Mouse (Mus musculus): Measurements from ENCODE around the gene Clca2. TPM values are rescaled to one million over a fixed set of nuclear protein-coding genes. Genes with fewer than 3 reads are reported as not detected.

Gene Clca2
- not detected in 2 replicates for polyA plus RNA-seq (2012)

- TF ChIP-seq GATA1 (IDR thresholded peaks at IDR 0.05; ENCODE audit: low read length) = no peak
These were observed at the start of gene Clca2 for GRCm38 (mm10) chr3:145099291-145099690. Gene Clca2, minus strand, starts transcription at chr3:145099443.

- TF ChIP-seq GATA1 (IDR thresholded peaks at IDR 0.05; ENCODE audit: low read length) = no peak
These were observed 48.7 kb upstream of the Clca2 start for GRCm38 (mm10) chr3:145147952-145148351.

DNA sequence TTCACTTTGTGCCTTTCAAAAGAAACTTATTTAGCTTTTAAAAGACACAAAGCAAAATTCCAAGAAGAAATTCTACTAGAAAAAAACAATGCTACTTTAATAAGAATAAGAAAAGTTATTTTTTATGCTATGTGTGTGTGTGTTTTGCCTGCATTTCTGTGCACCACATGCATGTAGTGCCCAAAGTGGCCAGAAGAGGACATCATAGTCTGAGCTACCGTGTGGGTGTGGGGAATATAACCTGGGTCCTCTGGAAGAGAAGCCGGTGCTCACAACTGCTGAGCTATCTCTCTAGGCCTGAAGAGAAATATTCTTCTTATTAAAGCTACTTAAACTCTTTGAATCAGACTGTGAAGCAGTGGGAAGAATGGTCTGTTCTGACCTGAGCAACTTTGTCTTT lies 48.2 kb upstream of the Clca2 start:
- TF ChIP-seq GATA1 (IDR thresholded peaks at IDR 0.05; ENCODE audit: low read length) = no peak

- no peak for TF ChIP-seq GATA1 (IDR thresholded peaks at IDR 0.05; ENCODE audit: low read length)
These were observed 47.6 kb upstream of the Clca2 start for GRCm38 (mm10) chr3:145146871-145147270.

DNA sequence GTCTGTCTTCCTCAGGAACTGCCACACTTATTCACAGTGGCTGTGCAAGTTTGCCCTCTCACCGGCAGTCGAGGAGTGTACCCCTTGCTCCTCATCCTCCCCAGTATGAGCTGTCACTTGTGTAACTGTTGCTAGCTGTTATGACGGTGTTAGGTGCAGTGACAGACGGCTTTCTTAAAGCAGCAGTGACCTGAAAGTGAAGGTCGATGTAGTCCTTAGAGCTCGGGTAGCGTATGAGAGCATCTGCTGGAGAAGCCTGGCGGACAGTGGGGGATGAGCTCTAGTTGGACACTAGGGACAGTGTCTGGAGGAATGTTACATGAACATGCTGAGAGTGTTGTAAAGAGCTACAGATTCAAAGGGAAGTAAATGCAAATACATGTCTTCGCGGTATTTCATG lies 44.6 kb upstream of the Clca2 start:
- TF ChIP-seq GATA1 (IDR thresholded peaks at IDR 0.05; ENCODE audit: low read length) = no peak

DNA sequence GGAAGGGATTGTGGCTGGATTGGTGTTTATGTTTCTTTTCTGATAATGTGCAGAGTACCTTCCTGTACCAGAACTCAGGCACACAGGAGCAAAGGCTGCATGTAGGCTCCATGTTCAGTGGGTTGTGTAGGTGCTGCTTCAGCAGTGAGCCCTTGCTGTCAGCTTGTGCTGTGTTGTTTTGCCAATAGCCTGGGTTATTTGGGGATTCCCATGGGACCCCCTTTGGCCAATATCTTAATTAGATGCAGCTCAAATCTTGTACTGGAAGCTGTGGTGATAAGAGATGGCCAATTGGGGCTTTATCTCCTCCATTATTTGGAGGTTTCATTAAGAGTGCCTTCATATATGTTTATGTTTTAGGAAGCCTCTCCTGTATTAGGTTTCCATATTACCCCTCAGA lies 43.7 kb upstream of the Clca2 start:
- no peak for TF ChIP-seq GATA1 (IDR thresholded peaks at IDR 0.05; ENCODE audit: low read length)

DNA sequence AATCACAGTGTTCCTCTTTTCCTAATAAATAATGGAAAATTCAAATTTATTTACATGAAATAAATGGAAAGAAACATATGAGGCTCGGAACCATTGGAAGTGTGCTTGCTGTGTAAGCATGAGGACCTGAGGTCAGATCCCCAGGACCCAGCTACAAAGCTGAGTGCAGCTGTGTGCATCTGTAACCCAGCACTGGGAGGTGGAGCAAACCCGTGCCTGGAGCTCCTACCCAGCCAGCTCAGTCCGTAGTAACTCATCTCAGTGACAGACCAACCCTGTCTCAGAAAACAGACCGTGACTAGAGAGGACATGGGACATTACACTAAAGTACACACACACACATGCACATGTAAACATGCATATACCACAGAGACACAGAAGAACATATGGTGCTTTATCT lies 41.0 kb upstream of the Clca2 start:
- no peak for TF ChIP-seq GATA1 (IDR thresholded peaks at IDR 0.05; ENCODE audit: low read length)

GRCm38 (mm10) chr3:145131210-145131868 lies 32.1 kb upstream of the Clca2 start:
- no peak for TF ChIP-seq GATA1 (IDR thresholded peaks at IDR 0.05; ENCODE audit: low read length)

DNA sequence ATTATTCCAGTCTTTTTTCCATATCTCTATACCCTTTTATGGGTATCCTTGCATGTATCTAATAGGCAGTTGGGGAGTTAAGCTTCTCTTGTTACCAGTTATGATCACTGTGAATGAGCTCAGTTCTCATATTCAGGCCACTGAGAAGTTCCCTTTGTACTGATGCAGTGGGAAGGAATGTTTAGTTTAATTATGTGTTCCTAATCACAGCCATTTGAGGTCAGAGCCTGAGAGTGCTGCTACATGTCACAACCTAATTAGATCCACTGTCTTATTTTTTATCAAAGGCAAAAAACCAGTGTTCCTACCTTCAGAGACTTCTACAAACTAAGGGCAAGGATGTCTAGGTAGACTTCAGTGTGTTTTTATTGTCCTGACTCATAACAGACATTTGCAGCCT lies 30.1 kb upstream of the Clca2 start:
- TF ChIP-seq GATA1 (IDR thresholded peaks at IDR 0.05; ENCODE audit: low read length) = no peak

- no peak for TF ChIP-seq GATA1 (IDR thresholded peaks at IDR 0.05; ENCODE audit: low read length)
These were observed 27.4 kb upstream of the Clca2 start for GRCm38 (mm10) chr3:145126618-145127017.

- TF ChIP-seq GATA1 (IDR thresholded peaks at IDR 0.05; ENCODE audit: low read length) = no peak
These were observed 20.2 kb upstream of the Clca2 start for GRCm38 (mm10) chr3:145119425-145119824.

DNA sequence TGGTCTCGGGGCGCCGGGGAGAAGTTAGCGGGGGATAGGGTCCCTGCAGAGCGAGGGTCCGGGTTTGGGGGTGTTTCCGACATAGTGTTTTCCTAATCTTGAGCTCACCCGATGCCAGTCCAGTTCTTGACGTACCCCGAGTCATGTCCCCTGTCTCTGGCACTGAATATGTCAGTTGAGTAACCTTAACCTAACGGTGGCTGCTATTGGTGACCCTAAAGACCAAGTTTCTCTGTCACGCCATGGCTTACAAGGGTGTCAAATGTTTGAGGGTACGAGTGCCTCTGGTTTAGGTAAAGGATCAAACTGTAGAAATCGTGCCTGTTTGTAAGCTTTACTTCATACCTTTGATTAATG lies 19.7 kb upstream of the Clca2 start:
- TF ChIP-seq GATA1 (IDR thresholded peaks at IDR 0.05; ENCODE audit: low read length) = no peak

DNA sequence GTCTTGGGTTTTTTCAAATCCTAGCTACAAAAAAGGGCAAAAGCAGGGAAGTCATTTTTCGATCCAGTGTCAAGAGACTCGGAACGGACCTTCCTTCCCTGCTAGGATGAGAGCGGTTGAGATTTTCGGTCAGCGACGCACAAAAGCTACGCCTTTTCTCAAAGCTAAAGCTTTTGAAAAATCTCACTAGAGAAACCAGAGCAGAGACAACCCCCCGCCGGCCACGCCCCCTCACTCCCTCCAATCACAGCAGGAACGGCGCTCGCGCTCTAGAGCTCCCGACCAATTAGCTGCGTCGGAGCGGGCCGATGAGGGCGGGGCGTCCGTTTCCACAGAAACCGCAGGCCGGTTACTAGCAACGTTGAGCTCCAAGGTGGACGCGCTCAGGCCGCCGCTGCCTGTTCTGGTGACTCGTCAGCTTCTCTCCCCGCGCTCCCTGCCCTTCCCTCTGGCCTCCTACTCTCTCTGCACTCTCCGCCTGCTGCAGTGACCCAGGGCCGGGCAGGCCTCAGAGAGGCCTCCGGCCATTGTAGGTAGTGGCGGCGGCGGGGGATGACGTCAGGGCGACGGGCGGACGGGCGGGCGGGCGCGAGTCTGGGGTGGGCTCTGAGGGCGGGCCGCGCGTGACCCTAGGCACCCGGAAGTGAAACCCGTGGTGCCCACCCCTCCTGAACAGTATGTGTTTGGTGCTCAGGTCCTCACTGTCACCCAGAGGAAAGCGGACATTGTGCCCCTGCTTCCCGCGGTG lies 19.2 kb upstream of the Clca2 start, which contains the start of gene Odf2l:
Odf2l (plus strand) TSS at position 335 of the 748 bp plus-strand sequence.
- no peak for TF ChIP-seq GATA1 (IDR thresholded peaks at IDR 0.05; ENCODE audit: low read length)

GRCm38 (mm10) chr3:145117637-145118036 lies 18.4 kb upstream of the Clca2 start:
- no peak for TF ChIP-seq GATA1 (IDR thresholded peaks at IDR 0.05; ENCODE audit: low read length)

DNA sequence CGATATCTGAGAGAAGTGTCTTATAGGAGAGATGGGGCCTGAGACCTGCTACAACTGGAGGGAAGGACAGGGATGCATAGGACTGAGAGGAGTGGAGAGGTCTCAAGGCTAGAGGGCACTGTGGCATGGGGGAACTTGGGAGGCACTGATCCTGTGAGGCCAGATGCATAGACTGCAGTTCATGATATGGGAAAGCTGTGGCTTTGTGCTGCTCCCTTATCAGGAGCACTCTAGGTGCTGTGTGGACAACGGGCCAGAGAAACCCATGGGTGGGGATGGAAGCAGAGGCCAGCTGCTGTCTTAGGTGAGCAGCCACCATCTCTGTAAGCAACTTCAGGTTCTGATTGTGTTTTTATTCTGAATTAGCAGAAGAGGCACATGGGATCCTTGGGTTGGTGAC lies 15.9 kb upstream of the Clca2 start:
- no peak for TF ChIP-seq GATA1 (IDR thresholded peaks at IDR 0.05; ENCODE audit: low read length)

GRCm38 (mm10) chr3:145105773-145106504 lies 6.7 kb upstream of the Clca2 start:
- no peak for TF ChIP-seq GATA1 (IDR thresholded peaks at IDR 0.05; ENCODE audit: low read length)
